Mouse (Mus musculus): ENCODE measurements around the gene Slc35f3. TPM values are rescaled to one million over a fixed set of nuclear protein-coding genes. Genes with fewer than 3 reads are reported as not detected.
A peak's percentile ranks its signal among the peaks of the same experiment; 100 is the strongest.

Slc35f3 gene
- total RNA-seq (2021): not detected

- peak in 1 of 2 experiments; percentile 1 for DNase-seq
- intact Hi-C loops (cut with DNase I): no loop called here
These were observed at the start of gene Slc35f3 for GRCm38 (mm10) chr8:126298296-126299093. Gene Slc35f3 (plus strand): TSS chr8:126298558.

- intact Hi-C loops (cut with DNase I): loop anchor here (10.0 kb wide), 1 partner anchor 176 kb away; no protein-coding TSS in a partner anchor
- no peak for DNase-seq
These were observed 47.9 kb upstream of the Slc35f3 start for GRCm38 (mm10) chr8:126250486-126250885.

GRCm38 (mm10) chr8:126256585-126257391, 41.6 kb upstream of the Slc35f3 start:
- intact Hi-C loops (cut with DNase I): loop anchor here (5.0 to 10.0 kb wide), 4 partner anchors 126 to 716 kb away; partner anchors contain the start of gene Rbm34
- DNase-seq: no peak

- intact Hi-C loops (cut with DNase I): loop anchor here (5.0 to 10.0 kb wide), 4 partner anchors 125 to 715 kb away; partner anchors contain the start of gene Rbm34
- DNase-seq: no peak
These were observed 41.0 kb upstream of the Slc35f3 start for GRCm38 (mm10) chr8:126257392-126257681.

GRCm38 (mm10) chr8:126258175-126258781, 40.1 kb upstream of the Slc35f3 start:
- peak; percentile 49 to 56 for DNase-seq
- intact Hi-C loops (cut with DNase I): loop anchor here (5.0 to 10.0 kb wide), 4 partner anchors 124 to 714 kb away; partner anchors contain the start of gene Rbm34

GRCm38 (mm10) chr8:126265186-126265585, 33.2 kb upstream of the Slc35f3 start:
- no peak for DNase-seq
- intact Hi-C loops (cut with DNase I): no loop called here

- DNase-seq: no peak
- intact Hi-C loops (cut with DNase I): no loop called here
These were observed 31.2 kb upstream of the Slc35f3 start for GRCm38 (mm10) chr8:126267118-126267517.

- DNase-seq: no peak
- intact Hi-C loops (cut with DNase I): no loop called here
These were observed 28.6 kb upstream of the Slc35f3 start for GRCm38 (mm10) chr8:126269733-126270132.

GRCm38 (mm10) chr8:126272445-126272844, 25.9 kb upstream of the Slc35f3 start:
- intact Hi-C loops (cut with DNase I): no loop called here
- DNase-seq: no peak

- DNase-seq: no peak
- intact Hi-C loops (cut with DNase I): no loop called here
These were observed 25.3 kb upstream of the Slc35f3 start for GRCm38 (mm10) chr8:126273066-126273465.

GRCm38 (mm10) chr8:126274866-126275360, 23.4 kb upstream of the Slc35f3 start:
- intact Hi-C loops (cut with DNase I): no loop called here

GRCm38 (mm10) chr8:126275886-126276285, 22.5 kb upstream of the Slc35f3 start:
- no peak for DNase-seq
- intact Hi-C loops (cut with DNase I): no loop called here

More at GRCm38 (mm10) chr8:126274866-126275360, 23.4 kb upstream of the Slc35f3 start:
- DNase-seq: no peak

- no peak for DNase-seq
- intact Hi-C loops (cut with DNase I): no loop called here
These were observed 6.4 kb upstream of the Slc35f3 start for GRCm38 (mm10) chr8:126291951-126292350.

GRCm38 (mm10) chr8:126297284-126297845, 993 bp upstream of the Slc35f3 start:
- intact Hi-C loops (cut with DNase I): no loop called here
- DNase-seq: peak; percentile 8 to 13

GRCm38 (mm10) chr8:126299333-126299732, 975 bp downstream of the Slc35f3 start:
- intact Hi-C loops (cut with DNase I): no loop called here
- DNase-seq: no peak

- no peak for DNase-seq
- intact Hi-C loops (cut with DNase I): no loop called here
These were observed 2.0 kb downstream of the Slc35f3 start for GRCm38 (mm10) chr8:126300350-126300749.

GRCm38 (mm10) chr8:126301580-126301979, 3.2 kb downstream of the Slc35f3 start:
- intact Hi-C loops (cut with DNase I): no loop called here
- DNase-seq: no peak

GRCm38 (mm10) chr8:126307164-126307563, 8.8 kb downstream of the Slc35f3 start:
- intact Hi-C loops (cut with DNase I): no loop called here

GRCm38 (mm10) chr8:126309015-126309414, 10.7 kb downstream of the Slc35f3 start:
- intact Hi-C loops (cut with DNase I): no loop called here
- peak in 1 of 2 experiments; percentile 9 for DNase-seq

More at GRCm38 (mm10) chr8:126307164-126307563, 8.8 kb downstream of the Slc35f3 start:
- no peak for DNase-seq

- intact Hi-C loops (cut with DNase I): no loop called here
- DNase-seq: no peak
These were observed 26.6 kb downstream of the Slc35f3 start for GRCm38 (mm10) chr8:126324931-126325330.
